Mouse (Mus musculus) gastrocnemius, postnatal 10 days (tissue): ENCODE measurements around the gene Vps37c. TPM values are rescaled to one million over a fixed set of nuclear protein-coding genes. Genes with fewer than 3 reads are reported as not detected.

Source experiments
- DNase-seq: peaks from one replicate; pipeline ENCODE4 v3.0.0; 2021; ENCODE audit warnings: mixed read lengths
- total RNA-seq, 2 experiments: library from RNA; stranded (reverse); gene quantifications; 2 replicates each; pipeline ENCODE4 v1.2.3; 2021

Gene Vps37c
- total RNA-seq, 2 experiments from 2014 or later, result 17.3 to 23.1 TPM

DNA sequence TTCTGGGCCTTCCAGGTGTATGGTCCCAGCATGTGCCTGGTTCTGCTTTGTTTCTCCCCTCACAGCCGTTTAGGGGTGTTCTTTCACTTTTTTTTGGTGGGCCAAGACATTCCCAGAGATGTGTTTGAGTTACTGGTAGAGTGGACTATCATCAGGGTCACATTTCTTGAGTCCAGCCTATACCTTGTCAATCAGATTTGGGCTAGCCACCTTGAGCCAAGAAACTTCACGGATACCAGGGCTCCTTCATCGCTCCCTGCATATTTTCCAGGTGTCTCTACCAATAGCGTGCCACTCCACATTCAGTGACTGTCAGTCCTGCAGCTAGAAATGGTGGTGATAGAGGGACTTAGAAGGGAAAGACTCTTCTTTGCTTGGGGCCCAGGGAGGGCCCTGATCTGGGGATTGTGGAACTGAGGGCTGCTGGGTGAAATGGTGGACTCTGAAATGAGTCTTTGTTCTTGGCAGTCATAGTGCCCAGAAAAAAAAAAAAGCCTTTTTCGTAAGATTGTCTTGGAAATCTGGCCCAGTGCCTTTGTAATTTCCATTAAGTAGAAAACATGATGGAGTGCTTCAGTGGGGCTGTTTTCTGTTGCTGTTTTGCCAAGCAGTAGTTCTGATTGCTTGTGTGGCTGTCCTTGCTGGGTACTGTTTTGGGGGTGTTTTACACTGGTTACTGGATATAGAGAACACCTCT lies 1.1 kb downstream of the Vps37c start:
- no peak for DNase-seq

GRCm38 (mm10) chr19:10690336-10690735 lies 1.8 kb downstream of the Vps37c start:
- no peak for DNase-seq

GRCm38 (mm10) chr19:10691121-10691520 lies 2.6 kb downstream of the Vps37c start:
- no peak for DNase-seq

DNA sequence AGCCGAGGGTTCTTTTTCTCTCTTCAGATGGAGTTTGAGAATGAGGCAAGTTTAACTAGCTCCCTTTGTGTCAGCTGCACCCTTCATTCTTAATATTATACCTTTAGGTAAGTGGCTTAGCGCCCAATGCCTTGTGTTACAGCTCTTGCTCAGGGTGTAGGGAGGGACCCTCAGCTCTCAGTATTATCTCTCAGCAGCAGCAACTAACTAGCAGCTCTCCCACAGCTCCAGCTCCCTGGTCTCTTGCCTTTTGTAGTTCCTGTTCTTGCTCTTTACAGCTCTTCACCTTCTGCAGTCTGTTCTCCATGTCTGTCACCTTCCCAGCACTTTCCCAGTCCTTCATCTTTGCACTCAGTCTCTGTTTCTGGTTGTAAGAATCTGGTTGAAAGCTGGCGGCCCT lies 3.1 kb downstream of the Vps37c start:
- DNase-seq, result no peak

GRCm38 (mm10) chr19:10692361-10692760 lies 3.8 kb downstream of the Vps37c start:
- DNase-seq, result no peak

DNA sequence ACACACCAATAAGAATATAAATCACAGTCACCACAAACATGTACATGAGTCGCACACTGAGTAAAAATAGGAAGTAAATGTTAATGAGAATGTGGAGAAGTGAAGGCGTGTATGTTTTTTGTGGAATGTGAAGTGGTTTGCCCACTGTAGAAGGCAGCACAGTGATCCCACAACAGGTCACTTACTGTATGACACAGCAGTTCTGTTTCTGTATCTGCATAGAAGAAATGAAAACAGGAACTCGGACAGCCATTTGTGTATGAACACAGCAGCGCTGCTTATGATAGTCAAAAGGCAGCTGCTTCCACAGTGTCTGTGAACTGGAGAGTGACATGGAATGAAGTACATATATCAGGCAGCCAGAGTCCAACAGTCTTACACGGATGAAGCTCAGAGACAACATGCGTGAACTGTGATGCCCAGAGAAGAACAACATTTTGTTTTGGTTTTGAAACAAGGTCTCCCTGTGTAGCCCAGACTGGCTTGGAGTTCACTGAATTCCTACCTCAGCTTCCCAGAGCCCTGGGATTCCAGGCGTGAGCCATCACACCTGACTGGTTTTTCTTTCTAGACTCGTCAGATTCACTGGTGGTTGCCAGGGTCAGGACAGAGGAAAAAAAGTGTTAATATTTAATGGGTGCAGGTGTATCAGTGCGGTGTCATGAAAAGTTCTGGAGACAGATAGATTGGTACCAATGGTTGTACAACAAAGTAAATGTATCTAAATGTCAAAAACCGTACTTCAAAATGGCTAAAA lies 5.6 kb downstream of the Vps37c start:
- DNase-seq, result no peak

DNA sequence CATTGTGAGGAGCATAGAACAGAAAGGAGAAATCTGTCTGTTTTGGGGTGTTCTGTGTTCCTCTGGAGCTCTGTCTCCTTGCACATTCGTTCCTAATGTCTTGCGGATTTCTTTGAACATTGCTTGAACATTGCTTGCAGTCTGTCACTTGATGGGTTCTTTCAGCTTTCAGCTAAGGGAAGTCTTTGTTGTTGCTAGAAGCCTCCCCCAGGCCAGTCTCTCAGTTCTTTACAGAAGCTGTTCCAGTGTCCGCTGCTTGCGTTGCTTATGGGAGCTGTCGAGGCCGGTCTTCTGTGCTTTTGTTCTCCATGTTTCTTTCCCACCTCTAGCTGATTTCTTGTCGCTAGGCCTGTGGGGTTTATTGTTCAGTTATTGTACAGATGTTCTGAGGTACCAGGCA lies 7.3 kb downstream of the Vps37c start:
- DNase-seq, result no peak

DNA sequence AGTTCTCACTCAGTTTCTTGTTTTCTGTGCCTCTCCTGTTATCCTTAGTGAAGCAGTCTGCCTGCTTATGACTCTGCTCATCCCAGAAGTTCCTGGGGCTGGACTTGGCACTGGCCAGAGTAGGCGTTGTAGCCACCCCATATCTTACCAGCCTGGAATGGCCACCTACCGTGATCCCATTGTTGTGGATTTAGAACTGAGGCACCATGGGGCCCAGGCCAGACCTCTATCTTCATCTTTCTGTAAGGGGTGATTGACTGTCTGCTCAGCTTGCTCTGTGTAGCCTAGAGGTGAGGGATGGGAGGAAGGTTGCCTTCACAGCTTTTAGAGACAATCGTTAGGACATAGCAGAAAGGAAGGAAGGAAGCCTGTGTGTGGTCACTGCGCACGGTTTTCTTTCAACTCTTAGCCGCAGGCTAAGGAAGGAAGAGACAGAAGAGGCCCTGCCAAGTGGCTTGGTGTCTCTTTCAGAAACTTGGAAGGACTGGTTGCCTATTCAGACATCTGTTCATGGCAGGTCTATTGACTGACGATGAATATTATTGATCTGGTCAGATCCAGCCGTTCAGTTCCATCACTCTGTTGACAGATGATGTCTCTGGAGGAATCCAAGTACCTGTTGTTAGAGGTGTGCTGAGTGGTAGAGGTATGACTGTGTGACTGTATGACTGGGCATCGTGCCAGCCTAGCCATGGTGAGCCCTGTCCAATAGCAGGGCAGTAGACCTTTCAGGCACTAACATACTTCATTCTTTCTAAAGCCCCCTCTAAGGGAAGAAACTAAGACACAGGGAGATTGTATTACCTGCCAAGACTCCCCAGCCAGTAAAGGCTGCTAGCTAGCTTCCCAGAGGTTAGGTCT lies 9.8 kb downstream of the Vps37c start:
- DNase-seq, result no peak

DNA sequence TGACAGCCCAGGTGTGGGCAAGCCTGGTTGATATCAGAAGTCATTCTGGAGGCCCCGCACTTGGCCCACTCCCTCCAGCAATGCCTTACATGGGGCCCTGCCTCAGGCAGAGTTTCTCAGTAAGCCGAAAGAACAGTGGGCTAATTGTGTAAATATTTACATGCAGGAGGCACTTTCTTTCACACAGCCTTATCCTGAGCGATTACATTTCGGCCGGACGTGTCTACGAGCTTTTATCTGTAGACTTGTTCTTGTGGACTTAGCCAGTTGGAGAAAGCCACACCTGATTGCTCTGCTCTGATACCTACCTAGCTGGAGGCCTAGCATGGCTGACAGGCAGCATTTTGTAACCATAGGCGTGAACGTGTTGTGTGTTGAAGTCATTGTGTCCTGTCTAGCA lies 11.3 kb downstream of the Vps37c start:
- DNase-seq, result no peak

DNA sequence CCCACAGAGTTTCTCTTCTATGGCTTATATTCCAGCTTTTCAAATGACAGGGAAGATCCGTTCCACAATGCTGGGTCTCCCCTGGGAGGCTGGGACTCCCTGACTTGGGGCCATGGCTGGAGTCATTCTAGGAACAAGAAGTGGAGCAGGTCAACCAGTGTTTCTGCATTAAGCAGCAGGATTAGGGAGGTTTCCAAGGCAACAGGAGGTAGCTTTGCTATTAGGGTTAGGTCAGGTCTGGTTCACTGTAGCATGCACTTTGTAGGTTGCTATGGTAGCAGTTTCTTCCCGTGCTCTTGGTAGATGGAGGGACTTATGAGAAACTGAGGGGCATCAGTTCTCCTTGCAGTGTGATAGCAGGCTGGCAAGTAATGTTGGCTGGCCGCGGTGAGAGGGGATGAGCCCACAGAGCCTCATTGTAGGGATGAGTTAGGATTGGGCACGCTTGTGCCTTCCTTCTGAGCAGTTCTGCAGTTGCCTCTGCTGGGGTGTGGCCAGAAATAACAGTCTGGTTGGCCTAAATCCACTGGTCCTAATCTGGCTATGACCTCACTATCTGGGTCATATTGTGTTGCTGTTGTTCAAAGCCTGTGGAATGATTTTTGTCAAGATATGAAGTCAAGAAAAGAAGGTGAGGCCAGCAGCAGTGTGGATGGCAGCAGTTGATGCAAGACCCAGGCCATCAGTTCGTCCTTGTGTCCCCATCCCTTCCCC lies 12.6 kb downstream of the Vps37c start:
- peak; percentile 44 for DNase-seq

GRCm38 (mm10) chr19:10702125-10702524 lies 13.6 kb downstream of the Vps37c start:
- DNase-seq, result no peak

DNA sequence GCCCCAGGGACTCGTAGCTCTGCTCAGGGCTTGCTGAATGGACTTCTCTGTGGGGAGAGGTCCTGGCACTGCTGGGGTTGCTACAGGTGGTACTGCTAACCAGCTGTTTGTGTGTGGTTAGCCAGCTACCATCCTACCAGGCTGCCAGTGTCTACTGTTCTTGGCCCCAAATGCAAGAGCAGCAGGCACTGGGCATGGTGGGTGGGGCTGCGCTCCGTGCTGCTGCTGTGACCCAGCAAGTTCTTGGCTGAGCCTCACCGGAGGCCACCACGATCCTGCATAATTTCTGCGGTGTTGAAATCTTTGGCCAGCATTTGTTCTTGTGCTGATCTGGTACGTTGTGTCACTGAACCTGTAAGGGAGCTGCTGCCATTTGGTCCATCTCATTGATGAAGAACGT lies 14.9 kb downstream of the Vps37c start:
- no peak for DNase-seq

- no peak for DNase-seq
Observed at GRCm38 (mm10) chr19:10707087-10707875, 18.7 kb downstream of the Vps37c start.

GRCm38 (mm10) chr19:10707881-10708280 lies 19.3 kb downstream of the Vps37c start:
- DNase-seq, result no peak

DNA sequence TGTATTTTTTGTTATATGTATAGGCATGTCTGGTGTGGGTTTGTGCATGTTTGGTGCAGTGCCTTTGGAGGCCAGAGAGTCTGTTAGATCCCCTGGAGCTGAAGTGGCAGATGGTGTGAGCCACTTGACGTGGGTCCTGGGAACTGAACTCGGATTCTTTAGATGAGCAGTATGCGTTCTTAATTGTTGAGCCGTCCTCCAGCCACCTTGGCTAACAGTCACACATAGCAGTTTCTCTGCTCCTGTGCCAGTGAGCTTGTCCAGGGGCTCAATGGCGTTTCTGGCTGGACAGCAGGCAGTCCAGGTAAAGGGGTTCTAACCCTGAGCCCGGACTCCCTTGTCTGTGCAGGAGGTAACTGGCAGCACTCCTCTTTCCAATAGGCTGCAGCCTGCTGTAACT lies 20.4 kb downstream of the Vps37c start:
- DNase-seq, result no peak

DNA sequence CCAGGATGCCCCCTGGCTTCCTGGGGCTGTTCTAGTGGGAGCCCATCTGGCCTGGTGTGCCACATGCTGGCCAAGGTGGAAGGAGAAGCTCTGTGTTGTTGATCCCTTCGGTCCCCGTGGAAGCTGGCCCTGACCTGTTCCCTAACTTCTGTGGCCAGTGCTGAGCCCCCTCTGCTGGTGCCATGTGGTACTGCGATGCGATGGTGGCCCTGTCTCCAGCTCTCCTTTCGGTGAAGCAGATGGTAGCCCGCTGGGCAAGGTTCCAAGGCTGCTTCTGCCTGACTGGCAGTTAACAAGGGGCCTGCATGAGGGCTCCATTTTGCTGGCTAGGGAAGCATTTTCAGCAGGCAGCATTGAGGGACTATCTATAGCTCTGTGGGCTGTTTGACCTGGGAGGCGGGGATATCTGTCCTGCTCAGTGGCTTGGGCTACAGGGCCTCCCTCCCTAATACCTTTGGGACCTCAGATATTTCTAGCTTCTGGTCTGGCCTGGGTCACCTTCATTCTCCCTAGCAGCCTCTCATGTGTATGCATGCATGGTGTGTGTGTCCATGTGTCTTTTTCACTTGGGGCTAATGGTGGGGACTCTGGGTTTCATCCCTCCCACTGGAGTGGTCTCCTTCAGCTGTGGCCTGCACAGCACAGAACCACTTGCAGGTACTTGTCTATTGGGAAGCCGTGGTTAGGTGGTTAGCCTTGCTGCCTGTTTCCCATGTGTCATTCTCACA lies 21.0 kb downstream of the Vps37c start:
- DNase-seq, result peak; percentile 99

- peak; percentile 65 for DNase-seq
Observed at GRCm38 (mm10) chr19:10710088-10710511, 21.6 kb downstream of the Vps37c start.

- DNase-seq, result no peak
Observed at GRCm38 (mm10) chr19:10710751-10711150, 22.2 kb downstream of the Vps37c start.

GRCm38 (mm10) chr19:10712194-10712593 lies 23.7 kb downstream of the Vps37c start:
- DNase-seq, result no peak

GRCm38 (mm10) chr19:10712646-10713045 lies 24.1 kb downstream of the Vps37c start:
- no peak for DNase-seq

DNA sequence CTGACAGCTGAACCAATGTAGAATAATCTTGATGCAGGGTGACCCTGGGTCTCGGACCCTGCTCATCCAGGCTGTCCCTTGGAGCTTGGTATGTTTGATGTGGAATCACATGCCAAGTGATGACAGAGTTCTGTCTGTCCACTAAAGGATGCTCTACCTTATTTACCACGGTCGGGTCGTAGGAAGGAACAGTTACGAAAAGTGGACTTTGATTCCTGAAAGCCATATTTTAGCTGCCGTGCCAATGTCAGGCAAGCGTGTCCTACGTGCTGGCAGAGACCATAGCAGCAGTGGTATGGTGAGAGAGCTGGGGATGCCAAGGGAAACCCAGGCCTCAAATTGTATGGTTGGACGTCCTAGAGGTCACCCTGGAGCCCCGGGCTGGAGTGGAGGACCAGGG lies 25.0 kb downstream of the Vps37c start:
- DNase-seq, result no peak
